Mouse (Mus musculus): ENCODE results near the gene Tab1. TPM values are rescaled to one million over a fixed set of nuclear protein-coding genes. Genes with fewer than 3 reads are reported as not detected.

Gene Tab1
- polyA plus RNA-seq, 1 experiment from 2014 or later = 34.2 TPM

DNA sequence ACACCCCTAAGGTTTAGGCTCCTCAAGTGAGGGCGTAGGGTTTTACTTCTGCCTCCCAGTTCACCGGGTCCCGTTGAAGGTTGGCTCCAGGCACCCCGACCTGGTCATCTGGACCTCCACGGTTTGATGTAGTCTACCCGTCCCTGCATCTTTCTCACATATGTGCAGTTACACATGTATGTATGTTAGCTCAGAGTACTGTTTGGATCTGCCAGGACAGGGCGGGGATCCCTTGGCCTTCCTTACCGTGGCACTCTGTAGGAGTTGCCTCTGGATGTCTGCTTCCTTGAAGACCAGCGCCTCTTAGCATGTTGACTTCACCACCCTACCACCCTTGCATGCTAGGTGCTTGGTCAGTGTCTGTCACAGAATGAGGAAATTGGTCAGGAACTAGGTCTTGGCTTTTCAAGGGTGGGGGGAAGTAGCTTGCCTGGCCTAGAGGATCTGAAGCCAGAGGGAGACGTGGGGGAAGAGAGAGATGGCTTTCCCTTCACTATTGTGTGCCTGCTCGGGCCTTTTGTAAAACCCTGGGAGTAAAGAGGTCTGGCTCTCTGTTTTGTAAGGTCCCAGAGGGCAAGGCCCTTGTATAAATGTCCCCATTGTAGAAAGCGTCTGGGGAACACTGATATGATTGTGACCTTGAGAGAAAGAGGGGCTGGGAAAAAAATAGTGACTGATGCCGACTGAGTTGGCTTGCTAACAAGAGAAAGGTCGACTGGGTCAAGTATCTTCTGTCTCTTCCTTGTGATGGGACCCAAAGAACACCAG lies 939 bp downstream of the Tab1 start:
- Histone ChIP-seq H3K4me3 (peak overlapping the region; percentile 78), H3K27ac (peak overlapping the region; percentile 99), H3K36me3 (peaks cover 9% of the 10 kb centered on the region; the same call in 1 of the 2 replicates), H3K9me3 (no peaks in the 10 kb centered on the region), H3K4me1 (peaks cover 59% of the 10 kb centered on the region), H3K27me3 (ENCODE audit: insufficient read depth, poor library complexity, severe bottlenecking) (no peaks in the 10 kb centered on the region)
- WGBS = 16% methylated on average over 14 of the region's 14 CpGs
- peak; percentile 78 for DNase-seq (ENCODE audit: low spot score)

- Histone ChIP-seq H3K4me1 (peaks cover 65% of the 10 kb centered on the region), H3K9me3 (no peaks in the 10 kb centered on the region), H3K4me3 (peak overlapping the region; percentile 78), H3K27ac (peak overlapping the region; percentile 99), H3K36me3 (peaks cover 9% of the 10 kb centered on the region; the same call in 1 of the 2 replicates), H3K27me3 (ENCODE audit: insufficient read depth, poor library complexity, severe bottlenecking) (no peaks in the 10 kb centered on the region)
- 28% methylated on average over 9 of the region's 9 CpGs for WGBS
- DNase-seq (ENCODE audit: low spot score) = peak; percentile 78
Measured at GRCm38 (mm10) chr15:80134450-80134847, 1.5 kb downstream of the Tab1 start.

GRCm38 (mm10) chr15:80135499-80135898 lies 2.6 kb downstream of the Tab1 start:
- Histone ChIP-seq H3K36me3 (peaks cover 16% of the 10 kb centered on the region), H3K4me1 (peaks cover 64% of the 10 kb centered on the region), H3K4me3 (no peak overlapping the region), H3K9me3 (no peaks in the 10 kb centered on the region), H3K27me3 (ENCODE audit: insufficient read depth, poor library complexity, severe bottlenecking) (no peaks in the 10 kb centered on the region), H3K27ac (peak overlapping the region; percentile 69)
- no peak for DNase-seq (ENCODE audit: low spot score)
- WGBS = 90% methylated on average over 2 of the region's 2 CpGs

- Histone ChIP-seq H3K4me1 (peaks cover 61% of the 10 kb centered on the region), H3K27me3 (ENCODE audit: insufficient read depth, poor library complexity, severe bottlenecking) (no peaks in the 10 kb centered on the region), H3K9me3 (no peaks in the 10 kb centered on the region), H3K36me3 (peaks cover 27% of the 10 kb centered on the region), H3K4me3 (no peak overlapping the region), H3K27ac (peak overlapping the region; percentile 69; the same call in 1 of the 2 replicates)
- WGBS = 90% methylated on average over 3 of the region's 3 CpGs
- DNase-seq (ENCODE audit: low spot score) = no peak
Measured at GRCm38 (mm10) chr15:80136645-80137044, 3.7 kb downstream of the Tab1 start.

- H3K27ac ChIP-seq = peak overlapping the region; percentile 38; the same call in 1 of the 2 replicates
- H3K4me1 ChIP-seq = peaks cover 56% of the 10 kb centered on the region
- H3K4me3 ChIP-seq = no peak overlapping the region
- no peaks in the 10 kb centered on the region for H3K9me3 ChIP-seq
- no peak for DNase-seq (ENCODE audit: low spot score)
- H3K36me3 ChIP-seq = peaks cover 42% of the 10 kb centered on the region
- WGBS = 76% methylated on average over 17 of the region's 17 CpGs
- H3K27me3 ChIP-seq (ENCODE audit: insufficient read depth, poor library complexity, severe bottlenecking) = no peaks in the 10 kb centered on the region
Measured at GRCm38 (mm10) chr15:80137945-80138791, 5.2 kb downstream of the Tab1 start.

- H3K4me1 ChIP-seq = peaks cover 41% of the 10 kb centered on the region
- H3K36me3 ChIP-seq = peaks cover 58% of the 10 kb centered on the region
- no peak for DNase-seq (ENCODE audit: low spot score)
- H3K9me3 ChIP-seq = no peaks in the 10 kb centered on the region
- H3K27me3 ChIP-seq (ENCODE audit: insufficient read depth, poor library complexity, severe bottlenecking) = no peaks in the 10 kb centered on the region
- no peak overlapping the region for H3K27ac ChIP-seq
- no peak overlapping the region for H3K4me3 ChIP-seq
- 92% methylated on average over 2 of the region's 2 CpGs for WGBS
Measured at GRCm38 (mm10) chr15:80140302-80140701, 7.4 kb downstream of the Tab1 start.

DNA sequence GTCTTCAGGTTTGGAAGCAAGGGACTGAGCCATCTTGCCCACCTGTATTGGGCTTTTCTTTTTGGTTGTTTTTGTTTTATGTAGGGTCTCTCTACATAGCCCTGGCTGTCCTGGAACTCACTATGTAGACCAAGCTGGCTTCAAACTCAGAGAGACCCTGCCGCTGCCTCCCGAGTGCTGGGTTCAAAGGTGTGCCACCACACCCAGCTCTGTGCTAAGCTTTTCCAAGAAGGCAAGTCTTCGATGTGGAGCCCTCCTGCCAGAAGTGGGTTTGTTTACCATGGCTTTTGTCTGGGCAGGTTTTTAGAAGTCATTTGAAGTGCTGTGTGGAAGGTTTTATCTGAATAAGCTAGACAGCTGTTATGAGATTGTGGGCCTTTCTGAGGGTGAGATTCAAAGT lies 8.0 kb downstream of the Tab1 start:
- no peak for DNase-seq (ENCODE audit: low spot score)
- Histone ChIP-seq H3K9me3 (no peaks in the 10 kb centered on the region), H3K4me3 (no peak overlapping the region), H3K27ac (no peak overlapping the region), H3K4me1 (peaks cover 39% of the 10 kb centered on the region), H3K27me3 (ENCODE audit: insufficient read depth, poor library complexity, severe bottlenecking) (no peaks in the 10 kb centered on the region), H3K36me3 (peaks cover 59% of the 10 kb centered on the region)
- WGBS = 92% methylated on average over 3 of the region's 3 CpGs

- WGBS = 96% methylated on average over 3 of the region's 3 CpGs
- H3K36me3 ChIP-seq = peaks cover 53% of the 10 kb centered on the region
- no peaks in the 10 kb centered on the region for H3K9me3 ChIP-seq
- H3K27ac ChIP-seq = no peak overlapping the region
- no peak for DNase-seq (ENCODE audit: low spot score)
- no peaks in the 10 kb centered on the region for H3K27me3 ChIP-seq (ENCODE audit: insufficient read depth, poor library complexity, severe bottlenecking)
- H3K4me1 ChIP-seq = peaks cover 42% of the 10 kb centered on the region
- H3K4me3 ChIP-seq = no peak overlapping the region
Measured at GRCm38 (mm10) chr15:80142130-80142529, 9.2 kb downstream of the Tab1 start.

- Histone ChIP-seq H3K9me3 (no peaks in the 10 kb centered on the region), H3K27ac (no peak overlapping the region), H3K4me1 (peaks cover 31% of the 10 kb centered on the region), H3K4me3 (no peak overlapping the region), H3K27me3 (ENCODE audit: insufficient read depth, poor library complexity, severe bottlenecking) (no peaks in the 10 kb centered on the region), H3K36me3 (peaks cover 60% of the 10 kb centered on the region)
- no peak for DNase-seq (ENCODE audit: low spot score)
- 85% methylated on average over 6 of the region's 6 CpGs for WGBS
Measured at GRCm38 (mm10) chr15:80143760-80144159, 10.8 kb downstream of the Tab1 start.

- H3K27ac ChIP-seq = no peak overlapping the region
- DNase-seq (ENCODE audit: low spot score) = no peak
- WGBS = 93% methylated on average over 5 of the region's 5 CpGs
- no peaks in the 10 kb centered on the region for H3K9me3 ChIP-seq
- H3K4me3 ChIP-seq = no peak overlapping the region
- no peaks in the 10 kb centered on the region for H3K27me3 ChIP-seq (ENCODE audit: insufficient read depth, poor library complexity, severe bottlenecking)
- peaks cover 69% of the 10 kb centered on the region for H3K36me3 ChIP-seq
- peaks cover 23% of the 10 kb centered on the region for H3K4me1 ChIP-seq
Measured at GRCm38 (mm10) chr15:80145397-80145796, 12.5 kb downstream of the Tab1 start.

GRCm38 (mm10) chr15:80146153-80146552 lies 13.2 kb downstream of the Tab1 start:
- 45% methylated on average over 6 of the region's 6 CpGs for WGBS
- no peak overlapping the region for H3K27ac ChIP-seq
- DNase-seq (ENCODE audit: low spot score) = peak; percentile 67
- H3K27me3 ChIP-seq (ENCODE audit: insufficient read depth, poor library complexity, severe bottlenecking) = no peaks in the 10 kb centered on the region
- peaks cover 71% of the 10 kb centered on the region for H3K36me3 ChIP-seq
- no peaks in the 10 kb centered on the region for H3K9me3 ChIP-seq
- H3K4me3 ChIP-seq = no peak overlapping the region
- H3K4me1 ChIP-seq = peaks cover 23% of the 10 kb centered on the region

DNA sequence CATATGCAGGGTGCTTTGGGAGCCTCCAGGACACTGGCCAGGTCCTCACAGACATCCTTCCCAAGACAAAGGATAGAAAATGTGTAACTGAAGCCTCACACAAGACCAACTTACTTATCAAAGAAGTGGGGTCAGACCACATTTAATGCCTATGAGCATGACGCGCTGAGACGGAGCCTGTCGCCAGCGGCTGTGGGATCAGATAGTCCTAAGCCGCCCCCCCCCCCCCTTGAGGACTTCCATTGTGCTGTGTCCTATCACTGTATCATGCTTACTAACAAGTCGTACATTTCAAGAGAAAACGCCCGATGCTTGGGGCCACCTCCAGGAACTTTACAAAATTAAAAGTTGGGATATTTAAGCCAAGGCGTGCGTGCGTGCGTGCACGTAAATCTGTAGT lies 14.2 kb downstream of the Tab1 start:
- 82% methylated on average over 14 of the region's 14 CpGs for WGBS
- Histone ChIP-seq H3K36me3 (peaks cover 69% of the 10 kb centered on the region), H3K27me3 (ENCODE audit: insufficient read depth, poor library complexity, severe bottlenecking) (no peaks in the 10 kb centered on the region), H3K4me1 (peaks cover 23% of the 10 kb centered on the region), H3K27ac (no peak overlapping the region), H3K4me3 (no peak overlapping the region), H3K9me3 (no peaks in the 10 kb centered on the region)
- peak; percentile 67 for DNase-seq (ENCODE audit: low spot score)

- Histone ChIP-seq H3K27ac (no peak overlapping the region), H3K4me1 (peaks cover 25% of the 10 kb centered on the region), H3K9me3 (no peaks in the 10 kb centered on the region), H3K27me3 (ENCODE audit: insufficient read depth, poor library complexity, severe bottlenecking) (no peaks in the 10 kb centered on the region), H3K36me3 (peaks cover 69% of the 10 kb centered on the region), H3K4me3 (no peak overlapping the region)
- 60% methylated on average over 5 of the region's 5 CpGs for WGBS
- peak; percentile 75 for DNase-seq (ENCODE audit: low spot score)
Measured at GRCm38 (mm10) chr15:80147511-80147910, 14.6 kb downstream of the Tab1 start.
